Comparison of ENCODE assay signal across 23 mouse cellular contexts in genomic region chr16:90213477-90214339, GRCm38 (mm10). TPM values are rescaled to one million over a fixed set of nuclear protein-coding genes. Genes with fewer than 3 reads are reported as not detected.
DNase-seq lines count a peak whose midpoint lies in the region; ATAC-seq and TF ChIP-seq lines count a peak whose summit lies in the region.
"Had no signal": no experiment of that assay in that cellular context is flagged by ENCODE, and none has a peak within 500 bp of the region (broad histone marks: within the 10 kb centered on the region; RNA-seq: fewer than 3 reads in every experiment).

No protein-coding gene starts in this region.

- TF ChIP-seq CTCF in bone marrow, adult 2 months (IDR thresholded peaks at IDR 0.05; ENCODE audit: control insufficient read depth, insufficient read depth, low read length) = no peak

- 48% methylated on average over 12 of the region's 12 CpGs for WGBS in bone marrow, adult 2 months
- 27% methylated on average over 12 of the region's 12 CpGs for WGBS in liver, embryonic 16.5 days (ENCODE audit: insufficient replicate concordance)
- WGBS in hindbrain, embryonic 10.5 days = 80% methylated on average over 12 of the region's 12 CpGs
- 84% methylated on average over 12 of the region's 12 CpGs for WGBS in hindbrain, embryonic 13.5 days

- H3K4me3 ChIP-seq in bone marrow, adult 2 months (replicated peaks; ENCODE audit: control insufficient read depth, low read depth, low read length) = no peak overlapping the region
- H3K4me3 ChIP-seq in liver, embryonic 16.5 days (ENCODE audit: low read depth, low read length) = 0 out of 2 replicates have a peak overlapping the region, but pooled peaks have one; percentile 4
- no peak overlapping the region for H3K4me3 ChIP-seq in hindbrain, embryonic 10.5 days
- H3K4me3 ChIP-seq in hindbrain, embryonic 13.5 days = no peak overlapping the region
- H3K4me3 ChIP-seq: heart, adult 2 months; left cerebral cortex, adult 2 months; limb, embryonic 10.5 days; neural tube, embryonic 13.5 days had no signal

- peak; percentile 42 for ATAC-seq in granulocyte monocyte progenitor cell, adult 5-6 weeks (replicated peaks; ENCODE audit: poor library complexity, severe bottlenecking)
- ATAC-seq in liver, embryonic 16.5 days (ENCODE audit: low read depth) = peak; percentile 95
- no peak for ATAC-seq in hindbrain, embryonic 13.5 days (ENCODE audit: low FRiP score)
- ATAC-seq: inflammation-experienced regulatory T-cells, adult 6 months had no signal

- no peaks in the 10 kb centered on the region for H3K9me3 ChIP-seq in liver, embryonic 16.5 days (replicated peaks; ENCODE audit: control insufficient read depth, low read length)
- H3K9me3 ChIP-seq in hindbrain, embryonic 10.5 days = no peaks in the 10 kb centered on the region
- no peaks in the 10 kb centered on the region for H3K9me3 ChIP-seq in hindbrain, embryonic 13.5 days
- H3K9me3 ChIP-seq: limb, embryonic 10.5 days; neural tube, embryonic 13.5 days had no signal

- DNase-seq in heart, adult 11 months = peak; percentile 74
- no peak for DNase-seq in heart, adult 9 months (ENCODE audit: low spot score in 2 of 2)
- DNase-seq in kidney, postnatal 10 days = no peak
- no peak for DNase-seq in hindbrain, embryonic 10.5 days (ENCODE audit: low spot score)
- DNase-seq: adrenal gland, postnatal 14 days; cerebellum, adult 2 months; gastrocnemius, postnatal 10 days; heart, adult 2 months; kidney, adult 8-10 months; kidney, postnatal 25 days; lung, adult 2 months; lung, postnatal 36 days; midbrain, embryonic 14.5 days; right cerebral cortex, adult 18-20 months; thymus, adult 2 months had no signal

- H3K9ac ChIP-seq in liver, embryonic 16.5 days (ENCODE audit: low read depth, low read length) = no peak overlapping the region
- H3K9ac ChIP-seq in hindbrain, embryonic 13.5 days = no peak overlapping the region
- H3K9ac ChIP-seq: neural tube, embryonic 13.5 days had no signal

- no peaks in the 10 kb centered on the region for H3K27me3 ChIP-seq in liver, embryonic 16.5 days (ENCODE audit: control insufficient read depth, insufficient read depth, low read depth, low read length)
- H3K27me3 ChIP-seq in hindbrain, embryonic 10.5 days (ENCODE audit: insufficient read depth, poor library complexity, severe bottlenecking) = no peaks in the 10 kb centered on the region
- H3K27me3 ChIP-seq in hindbrain, embryonic 13.5 days = no peaks in the 10 kb centered on the region
- H3K27me3 ChIP-seq: neural tube, embryonic 13.5 days had no signal

- no peaks in the 10 kb centered on the region for H3K36me3 ChIP-seq in liver, embryonic 16.5 days (ENCODE audit: control insufficient read depth, insufficient read depth)
- no peaks in the 10 kb centered on the region for H3K36me3 ChIP-seq in hindbrain, embryonic 10.5 days
- H3K36me3 ChIP-seq in hindbrain, embryonic 13.5 days = no peaks in the 10 kb centered on the region
- H3K36me3 ChIP-seq: limb, embryonic 10.5 days; neural tube, embryonic 13.5 days had no signal

- H3K4me2 ChIP-seq in liver, embryonic 16.5 days (ENCODE audit: low read depth, low read length) = peak overlapping the region; percentile 29
- no peak overlapping the region for H3K4me2 ChIP-seq in hindbrain, embryonic 13.5 days
- H3K4me2 ChIP-seq: neural tube, embryonic 13.5 days had no signal

- 0 out of 2 replicates have a peak overlapping the region, but pooled peaks have one; percentile 38 for H3K27ac ChIP-seq in bone marrow, adult 2 months (ENCODE audit: control insufficient read depth, insufficient read depth, low read depth, low read length, poor library complexity)
- H3K27ac ChIP-seq in liver, embryonic 16.5 days (ENCODE audit: low read length) = peak overlapping the region; percentile 73
- H3K27ac ChIP-seq in hindbrain, embryonic 10.5 days = no peak overlapping the region
- no peak overlapping the region for H3K27ac ChIP-seq in hindbrain, embryonic 13.5 days
- H3K27ac ChIP-seq: heart, adult 2 months; left cerebral cortex, adult 2 months; limb, embryonic 10.5 days; neural tube, embryonic 13.5 days had no signal

- H3K4me1 ChIP-seq in bone marrow, adult 2 months (ENCODE audit: control insufficient read depth, insufficient read depth, low read length) = no peaks in the 10 kb centered on the region; the same call in none of the 2 replicates
- peaks cover 35% of the 10 kb centered on the region for H3K4me1 ChIP-seq in liver, embryonic 16.5 days (ENCODE audit: control insufficient read depth, low read depth, low read length)
- peaks cover 5% of the 10 kb centered on the region for H3K4me1 ChIP-seq in hindbrain, embryonic 10.5 days (replicated peaks)
- H3K4me1 ChIP-seq in hindbrain, embryonic 13.5 days (replicated peaks) = no peaks in the 10 kb centered on the region
- H3K4me1 ChIP-seq: limb, embryonic 10.5 days; neural tube, embryonic 13.5 days had no signal

- TF ChIP-seq POLR2A in bone marrow, adult 2 months (IDR thresholded peaks at IDR 0.05; ENCODE audit: borderline replicate concordance, control insufficient read depth, low read depth, low read length) = no peak

RNA-seq across cellular contexts. Expression of gene Sod1, which starts 6.8 kb away (rescaled TPM):
- 491 and 690 TPM in 2 replicates for polyA plus RNA-seq in bone marrow, adult 2 months (2011; ENCODE audit: insufficient read depth, insufficient read length, low replicate concordance, missing spikeins)
- 616 and 651 TPM in 2 replicates for total RNA-seq in granulocyte monocyte progenitor cell, adult 5-6 weeks (2014; fragmentation: Nextera tagmentation)
- total RNA-seq in granulocyte monocyte progenitor cell, adult 5-6 weeks (2017) = 639 and 762 TPM in 2 replicates
- polyA plus RNA-seq in liver, embryonic 16.5 days (2015; fragmentation: Nextera tagmentation; extraction: Ambion mirVana) = 965 and 1,058 TPM in 2 replicates
- 1,109 and 1,208 TPM in 2 replicates for polyA plus RNA-seq in hindbrain, embryonic 10.5 days (2016; fragmentation: Nextera tagmentation; extraction: Ambion mirVana)
- 902 and 920 TPM in 2 replicates for polyA plus RNA-seq in hindbrain, embryonic 13.5 days (2015; fragmentation: Nextera tagmentation; extraction: Ambion mirVana)

Comparison
In these comparisons a context has a peak if more than half of its experiments do, and no peak if none do; other contexts are left out.
1. H3K27ac ChIP-seq: peak in bone marrow, adult 2 months (single experiment) and liver, embryonic 16.5 days (single experiment); none in hindbrain, embryonic 10.5 days (single experiment) and hindbrain, embryonic 13.5 days (single experiment).